Mouse (Mus musculus): ENCODE measurements around the gene Tmem116. TPM values are rescaled to one million over a fixed set of nuclear protein-coding genes. Genes with fewer than 3 reads are reported as not detected.
A peak's percentile ranks its signal among the peaks of the same experiment; 100 is the strongest.

The Tmem116 gene
- total RNA-seq, 1 experiment: 3.0 TPM

- Histone ChIP-seq H3K36me3 (ENCODE audit: control insufficient read depth, insufficient read depth, low read length, poor library complexity, severe bottlenecking) (peaks cover 76% of the 10 kb centered on the region), H3K4me3 (ENCODE audit: insufficient read depth in 1 of 2, low read depth in 1 of 2, low read length in 2 of 2, poor library complexity in 1 of 2, severe bottlenecking in 1 of 2) (no peak overlapping the region), H3K9me3 (ENCODE audit: control insufficient read depth, insufficient read depth, low read depth, low read length) (no peaks in the 10 kb centered on the region), H3K4me1 (ENCODE audit: control insufficient read depth in 2 of 2, insufficient read depth in 2 of 2, low read length in 2 of 2, poor library complexity in 1 of 2) (no peaks in the 10 kb centered on the region), H3K27ac (ENCODE audit: insufficient read depth, low read depth, low read length, poor library complexity, severe bottlenecking) (no peak overlapping the region), H3K9ac (ENCODE audit: insufficient read depth, low read depth, low read length, poor library complexity, severe bottlenecking) (no peak overlapping the region)
- TF ChIP-seq ZC3H11A (IDR thresholded peaks at IDR 0.05; ENCODE audit: borderline replicate concordance, low read depth, low read length) (no peak), CHD2 (IDR thresholded peaks at IDR 0.05; ENCODE audit: low read depth, low read length) (no peak), MAFK (IDR thresholded peaks at IDR 0.05; ENCODE audit: insufficient read depth, low read depth, low read length) (no peak), ZNF384 (IDR thresholded peaks at IDR 0.05; ENCODE audit: low read depth, low read length) (no peak), HCFC1 (IDR thresholded peaks at IDR 0.05; ENCODE audit: borderline replicate concordance, insufficient read depth, low read length) (no peak)
- DNase-seq (ENCODE audit: low read depth, low spot score): no peak
- in situ Hi-C loops (cut with MboI; ENCODE audit: low sequenced_read_pairs in 2 of 2, unreplicated experiment in 2 of 2): no loop called here
Measured at GRCm38 (mm10) chr5:121423297-121423696, 28.4 kb upstream of the Tmem116 start.

DNA sequence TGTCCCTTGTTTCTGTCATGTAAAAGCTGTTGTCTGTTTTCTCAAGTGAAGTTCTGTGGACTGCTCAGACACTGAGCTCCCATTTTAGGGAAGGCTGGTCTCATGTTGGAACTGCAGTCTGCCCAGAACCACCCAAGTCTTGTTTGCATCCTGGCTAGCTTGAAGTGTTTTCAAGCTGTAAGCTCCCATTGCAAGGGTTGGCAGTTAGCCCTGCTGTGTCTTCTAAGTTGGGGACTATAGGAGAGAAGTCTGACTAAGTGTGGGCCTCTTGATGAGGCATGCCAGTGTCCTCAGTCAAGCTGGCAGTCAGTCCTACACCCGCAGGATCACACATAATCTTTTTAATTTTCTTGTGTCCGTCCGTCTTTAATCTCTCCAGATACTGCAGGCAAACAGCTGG lies 22.7 kb upstream of the Tmem116 start:
- Histone ChIP-seq H3K4me3 (ENCODE audit: insufficient read depth in 1 of 2, low read depth in 1 of 2, low read length in 2 of 2, poor library complexity in 1 of 2, severe bottlenecking in 1 of 2) (no peak overlapping the region), H3K4me1 (ENCODE audit: control insufficient read depth in 2 of 2, insufficient read depth in 2 of 2, low read length in 2 of 2, poor library complexity in 1 of 2) (no peaks in the 10 kb centered on the region), H3K9ac (ENCODE audit: insufficient read depth, low read depth, low read length, poor library complexity, severe bottlenecking) (no peak overlapping the region), H3K36me3 (ENCODE audit: control insufficient read depth, insufficient read depth, low read length, poor library complexity, severe bottlenecking) (peaks cover 79% of the 10 kb centered on the region), H3K27ac (ENCODE audit: insufficient read depth, low read depth, low read length, poor library complexity, severe bottlenecking) (no peak overlapping the region), H3K9me3 (ENCODE audit: control insufficient read depth, insufficient read depth, low read depth, low read length) (no peaks in the 10 kb centered on the region)
- in situ Hi-C loops (cut with MboI; ENCODE audit: low sequenced_read_pairs in 2 of 2, unreplicated experiment in 2 of 2): no loop called here
- DNase-seq (ENCODE audit: low read depth, low spot score): no peak
- TF ChIP-seq ZNF384 (IDR thresholded peaks at IDR 0.05; ENCODE audit: low read depth, low read length): no peak
- TF ChIP-seq ZC3H11A (IDR thresholded peaks at IDR 0.05; ENCODE audit: borderline replicate concordance, low read depth, low read length): no peak
- no peak for TF ChIP-seq HCFC1 (IDR thresholded peaks at IDR 0.05; ENCODE audit: borderline replicate concordance, insufficient read depth, low read length)
- no peak for TF ChIP-seq MAFK (IDR thresholded peaks at IDR 0.05; ENCODE audit: insufficient read depth, low read depth, low read length)
- no peak for TF ChIP-seq CHD2 (IDR thresholded peaks at IDR 0.05; ENCODE audit: low read depth, low read length)

GRCm38 (mm10) chr5:121438131-121438530 lies 13.6 kb upstream of the Tmem116 start:
- Histone ChIP-seq H3K4me3 (ENCODE audit: insufficient read depth in 1 of 2, low read depth in 1 of 2, low read length in 2 of 2, poor library complexity in 1 of 2, severe bottlenecking in 1 of 2) (no peak overlapping the region), H3K4me1 (ENCODE audit: control insufficient read depth in 2 of 2, insufficient read depth in 2 of 2, low read length in 2 of 2, poor library complexity in 1 of 2) (peaks cover 0 to 3% of the 10 kb centered on the region in 2 experiments; a peak in 1 of 4 replicates), H3K9me3 (ENCODE audit: control insufficient read depth, insufficient read depth, low read depth, low read length) (no peaks in the 10 kb centered on the region), H3K9ac (ENCODE audit: insufficient read depth, low read depth, low read length, poor library complexity, severe bottlenecking) (no peak overlapping the region), H3K27ac (ENCODE audit: insufficient read depth, low read depth, low read length, poor library complexity, severe bottlenecking) (peak overlapping the region; percentile 38; the same call in 1 of the 2 replicates), H3K36me3 (ENCODE audit: control insufficient read depth, insufficient read depth, low read length, poor library complexity, severe bottlenecking) (peaks cover 71% of the 10 kb centered on the region)
- DNase-seq (ENCODE audit: low read depth, low spot score): no peak
- TF ChIP-seq MAFK (IDR thresholded peaks at IDR 0.05; ENCODE audit: insufficient read depth, low read depth, low read length): no peak
- in situ Hi-C loops (cut with MboI; ENCODE audit: low sequenced_read_pairs in 2 of 2, unreplicated experiment in 2 of 2): no loop called here

- Histone ChIP-seq H3K9me3 (ENCODE audit: control insufficient read depth, insufficient read depth, low read depth, low read length) (no peaks in the 10 kb centered on the region), H3K9ac (ENCODE audit: insufficient read depth, low read depth, low read length, poor library complexity, severe bottlenecking) (no peak overlapping the region), H3K4me1 (ENCODE audit: control insufficient read depth in 2 of 2, insufficient read depth in 2 of 2, low read length in 2 of 2, poor library complexity in 1 of 2) (peaks cover 0 to 3% of the 10 kb centered on the region in 2 experiments; a peak in 1 of 4 replicates), H3K36me3 (ENCODE audit: control insufficient read depth, insufficient read depth, low read length, poor library complexity, severe bottlenecking) (peaks cover 67% of the 10 kb centered on the region), H3K4me3 (ENCODE audit: insufficient read depth in 1 of 2, low read depth in 1 of 2, low read length in 2 of 2, poor library complexity in 1 of 2, severe bottlenecking in 1 of 2) (no peak overlapping the region), H3K27ac (ENCODE audit: insufficient read depth, low read depth, low read length, poor library complexity, severe bottlenecking) (peak overlapping the region; percentile 38)
- in situ Hi-C loops (cut with MboI; ENCODE audit: low sequenced_read_pairs in 2 of 2, unreplicated experiment in 2 of 2): no loop called here
- no peak for DNase-seq (ENCODE audit: low read depth, low spot score)
- no peak for TF ChIP-seq CHD2 (IDR thresholded peaks at IDR 0.05; ENCODE audit: low read depth, low read length)
- TF ChIP-seq ZC3H11A (IDR thresholded peaks at IDR 0.05; ENCODE audit: borderline replicate concordance, low read depth, low read length): no peak
- no peak for TF ChIP-seq MAFK (IDR thresholded peaks at IDR 0.05; ENCODE audit: insufficient read depth, low read depth, low read length)
Measured at GRCm38 (mm10) chr5:121438756-121439155, 12.9 kb upstream of the Tmem116 start.

DNA sequence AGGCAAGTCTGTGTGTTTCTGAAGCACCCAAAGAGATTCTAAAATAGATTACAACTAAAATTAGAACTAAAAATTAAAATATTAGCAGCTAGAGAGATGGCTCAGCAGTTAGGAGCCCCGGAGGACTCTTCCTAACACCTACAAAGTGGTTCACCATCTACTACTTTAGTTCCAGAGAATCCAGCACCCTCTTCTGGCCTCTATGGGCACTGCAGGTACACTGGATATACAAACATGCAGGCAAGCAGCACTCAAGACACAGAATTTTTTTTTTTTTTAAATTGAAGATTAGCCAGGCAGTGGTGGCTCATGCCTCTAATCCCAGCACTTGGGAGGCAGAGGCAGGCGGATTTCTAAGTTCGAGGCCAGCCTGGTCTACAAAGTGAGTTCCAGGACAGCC lies 8.1 kb upstream of the Tmem116 start:
- no peaks in the 10 kb centered on the region for H3K4me1 ChIP-seq (ENCODE audit: control insufficient read depth in 2 of 2, insufficient read depth in 2 of 2, low read length in 2 of 2, poor library complexity in 1 of 2)
- peaks cover 65% of the 10 kb centered on the region for H3K36me3 ChIP-seq (ENCODE audit: control insufficient read depth, insufficient read depth, low read length, poor library complexity, severe bottlenecking)
- H3K9ac ChIP-seq (ENCODE audit: insufficient read depth, low read depth, low read length, poor library complexity, severe bottlenecking): no peak overlapping the region
- DNase-seq (ENCODE audit: low read depth, low spot score): peak; percentile 66
- H3K9me3 ChIP-seq (ENCODE audit: control insufficient read depth, insufficient read depth, low read depth, low read length): no peaks in the 10 kb centered on the region
- TF ChIP-seq ZC3H11A (IDR thresholded peaks at IDR 0.05; ENCODE audit: borderline replicate concordance, low read depth, low read length) (no peak), MAFK (IDR thresholded peaks at IDR 0.05; ENCODE audit: insufficient read depth, low read depth, low read length) (no peak), CHD2 (IDR thresholded peaks at IDR 0.05; ENCODE audit: low read depth, low read length) (no peak), ZNF384 (IDR thresholded peaks at IDR 0.05; ENCODE audit: low read depth, low read length) (peak; percentile 56; the same call in 1 of the 2 replicates)
- no peak overlapping the region for H3K27ac ChIP-seq (ENCODE audit: insufficient read depth, low read depth, low read length, poor library complexity, severe bottlenecking)
- no peak overlapping the region for H3K4me3 ChIP-seq (ENCODE audit: insufficient read depth in 1 of 2, low read depth in 1 of 2, low read length in 2 of 2, poor library complexity in 1 of 2, severe bottlenecking in 1 of 2)
- in situ Hi-C loops (cut with MboI; ENCODE audit: low sequenced_read_pairs in 2 of 2, unreplicated experiment in 2 of 2): no loop called here

Data from ES-E14 (cell line).